In genomic region chr15:77342962-77343526, GRCm38 (mm10) we compare ENCODE assay signal across 8 mouse cellular contexts. TPM values are rescaled to one million over a fixed set of nuclear protein-coding genes. Genes with fewer than 3 reads are reported as not detected.
DNase-seq lines count a peak whose midpoint lies in the region; ATAC-seq and TF ChIP-seq lines count a peak whose summit lies in the region.

No protein-coding gene starts in this region.

- no peak for TF ChIP-seq EP300 in ES-Bruce4 (IDR thresholded peaks at IDR 0.05; ENCODE audit: insufficient read depth, low read depth, low read length)
- TF ChIP-seq EP300 in lung, postnatal 0 days (IDR thresholded peaks at IDR 0.05) = 0 out of 2 replicates have a peak, but pooled peaks have one; percentile 9

- 0 out of 2 replicates have a peak overlapping the region, but pooled peaks have one; percentile 17 for H3K27ac ChIP-seq in ES-Bruce4 (ENCODE audit: insufficient read depth, low read length)
- peak overlapping the region; percentile 89 for H3K27ac ChIP-seq in hindbrain, embryonic 10.5 days
- H3K27ac ChIP-seq in lung, postnatal 0 days (ENCODE audit: low read length) = peak overlapping the region; percentile 54; the same call in 1 of the 2 replicates

- no peaks in the 10 kb centered on the region for H3K36me3 ChIP-seq in ES-Bruce4 (ENCODE audit: control insufficient read depth, insufficient read depth, low read length, poor library complexity, severe bottlenecking)
- H3K36me3 ChIP-seq in hindbrain, embryonic 10.5 days = no peaks in the 10 kb centered on the region
- H3K36me3 ChIP-seq in lung, postnatal 0 days (ENCODE audit: insufficient read depth, low read length) = no peaks in the 10 kb centered on the region

- peak; percentile 44 for ATAC-seq in lung, postnatal 0 days

- peaks cover 2% of the 10 kb centered on the region for H3K4me1 ChIP-seq in ES-Bruce4 (ENCODE audit: control insufficient read depth, insufficient read depth, low read length)
- peaks cover 57% of the 10 kb centered on the region for H3K4me1 ChIP-seq in hindbrain, embryonic 10.5 days (replicated peaks)
- H3K4me1 ChIP-seq in lung, postnatal 0 days (ENCODE audit: insufficient read depth, low read depth, low read length) = peaks cover 18% of the 10 kb centered on the region

- DNase-seq in embryo, embryonic 10 days (ENCODE audit: low spot score) = peak; percentile 39
- no peak for DNase-seq in embryo, embryonic 9.5 days (ENCODE audit: extremely low spot score)
- DNase-seq in hindbrain, embryonic 10.5 days (ENCODE audit: low spot score) = no peak
- DNase-seq in lung, postnatal 0 days (ENCODE audit: low spot score) = peak; percentile 28
- no peak for DNase-seq in ovary, adult 18-20 months (ENCODE audit: low spot score)
- DNase-seq in left cerebral cortex, adult 9 months (ENCODE audit: low spot score in 2 of 2) = no peak
- no peak for DNase-seq in layer of hippocampus, adult 11-12 months (ENCODE audit: low spot score)

- no peaks in the 10 kb centered on the region for H3K27me3 ChIP-seq in ES-Bruce4 (ENCODE audit: control insufficient read depth, insufficient read depth, low read length, poor library complexity, severe bottlenecking)
- no peaks in the 10 kb centered on the region for H3K27me3 ChIP-seq in hindbrain, embryonic 10.5 days (ENCODE audit: insufficient read depth, poor library complexity, severe bottlenecking)
- H3K27me3 ChIP-seq in lung, postnatal 0 days (replicated peaks; ENCODE audit: insufficient read depth, low read length) = no peaks in the 10 kb centered on the region

- WGBS in hindbrain, embryonic 10.5 days = 26% methylated on average over 18 of the region's 18 CpGs
- WGBS in lung, postnatal 0 days = 17% methylated on average over 18 of the region's 18 CpGs

- no peak for TF ChIP-seq CTCF in ES-Bruce4 (IDR thresholded peaks at IDR 0.05; ENCODE audit: low read depth, low read length)
- TF ChIP-seq CTCF in lung, postnatal 0 days (IDR thresholded peaks at IDR 0.05) = no peak

- no peak for TF ChIP-seq POLR2A in ES-Bruce4 (IDR thresholded peaks at IDR 0.05; ENCODE audit: insufficient read depth, low read length)

- H3K4me2 ChIP-seq in lung, postnatal 0 days (replicated peaks; ENCODE audit: low read depth, low read length) = peak overlapping the region; percentile 44

- no peaks in the 10 kb centered on the region for H3K9me3 ChIP-seq in ES-Bruce4 (replicated peaks; ENCODE audit: control insufficient read depth, insufficient read depth, low read length, poor library complexity, severe bottlenecking)
- H3K9me3 ChIP-seq in hindbrain, embryonic 10.5 days = no peaks in the 10 kb centered on the region
- H3K9me3 ChIP-seq in lung, postnatal 0 days (ENCODE audit: low read length) = no peaks in the 10 kb centered on the region

- peak overlapping the region; percentile 46 for H3K9ac ChIP-seq in ES-Bruce4 (ENCODE audit: low read depth, poor library complexity, severe bottlenecking)
- no peak overlapping the region for H3K9ac ChIP-seq in lung, postnatal 0 days (replicated peaks; ENCODE audit: low read depth)

- peak overlapping the region; percentile 63 for H3K4me3 ChIP-seq in ES-Bruce4 (ENCODE audit: low read depth, low read length)
- H3K4me3 ChIP-seq in hindbrain, embryonic 10.5 days = peak overlapping the region; percentile 37
- 0 out of 2 replicates have a peak overlapping the region, but pooled peaks have one; percentile 0 for H3K4me3 ChIP-seq in lung, postnatal 0 days (ENCODE audit: low read depth, low read length)

RNA-seq across cellular contexts. Expression of gene Rbfox2, which starts 36.2 kb away (rescaled TPM):
- polyA plus RNA-seq in ES-Bruce4 (2011; ENCODE audit: insufficient read depth, insufficient read length, low read depth, missing spikeins) = 78.1 and 78.3 TPM in 2 replicates
- polyA plus RNA-seq in hindbrain, embryonic 10.5 days (2016; fragmentation: Nextera tagmentation; extraction: Ambion mirVana) = 50.6 and 77.8 TPM in 2 replicates
- 17.4 and 18.8 TPM in 2 replicates for polyA plus RNA-seq in lung, postnatal 0 days (2015; fragmentation: Nextera tagmentation; extraction: Ambion mirVana)

RNA-seq across cellular contexts. Expression of gene Apol7a, which starts 55.9 kb away (rescaled TPM):
- not detected in 2 replicates for polyA plus RNA-seq in ES-Bruce4 (2011; ENCODE audit: insufficient read depth, insufficient read length, low read depth, missing spikeins)
- not detected in 2 replicates for polyA plus RNA-seq in hindbrain, embryonic 10.5 days (2016; fragmentation: Nextera tagmentation; extraction: Ambion mirVana)
- 0.33 and 0.37 TPM in 2 replicates for polyA plus RNA-seq in lung, postnatal 0 days (2015; fragmentation: Nextera tagmentation; extraction: Ambion mirVana)

Comparison
In these comparisons a context has a peak if more than half of its experiments do, and no peak if none do; other contexts are left out.
1. DNase-seq: peak in embryo, embryonic 10 days (single experiment) and lung, postnatal 0 days (single experiment); none in embryo, embryonic 9.5 days (single experiment), hindbrain, embryonic 10.5 days (single experiment), ovary, adult 18-20 months (single experiment), left cerebral cortex, adult 9 months (0 of 2) and layer of hippocampus, adult 11-12 months (single experiment).
2. H3K27ac ChIP-seq: peak in every context shown above with its lines; median percentile 89 in hindbrain, embryonic 10.5 days; 54 in lung, postnatal 0 days; 17 in ES-Bruce4.
3. H3K4me3 ChIP-seq: peak in every context shown above with its lines; median percentile 63 in ES-Bruce4; 37 in hindbrain, embryonic 10.5 days; 0 in lung, postnatal 0 days.